Mouse (Mus musculus) C2C12 (cell line): ENCODE data around the gene Clp1.

Experiments used
- CEBPB ChIP-seq: IDR thresholded peaks from one replicate; pipeline ENCODE4 v1.6.1; 2011; ENCODE audit warnings: low read depth, mild to moderate bottlenecking, control low read depth, moderate library complexity
- CTCF ChIP-seq: IDR thresholded peaks from one replicate; pipeline ENCODE4 v1.5.1; 2011; ENCODE audit not compliant: control insufficient read depth, insufficient read depth, insufficient read length
- FOSL1 ChIP-seq: IDR thresholded peaks from one replicate; pipeline ENCODE4 v1.8.0; 2011; ENCODE audit warnings: mild to moderate bottlenecking, low read length; ENCODE audit not compliant: poor library complexity, insufficient read depth, severe bottlenecking
- MAX ChIP-seq: IDR thresholded peaks from one replicate; pipeline ENCODE4 v1.6.1; 2011; ENCODE audit warnings: mild to moderate bottlenecking, control low read depth
- MYOD1 ChIP-seq: IDR thresholded peaks from one replicate; pipeline ENCODE4 v1.6.1; 2011; ENCODE audit warnings: low read depth; ENCODE audit not compliant: control insufficient read depth, insufficient read length
- USF1 ChIP-seq: IDR thresholded peaks from one replicate; pipeline ENCODE4 v1.6.1; 2011; ENCODE audit warnings: low read depth, mild to moderate bottlenecking, control low read depth, moderate library complexity

DNA sequence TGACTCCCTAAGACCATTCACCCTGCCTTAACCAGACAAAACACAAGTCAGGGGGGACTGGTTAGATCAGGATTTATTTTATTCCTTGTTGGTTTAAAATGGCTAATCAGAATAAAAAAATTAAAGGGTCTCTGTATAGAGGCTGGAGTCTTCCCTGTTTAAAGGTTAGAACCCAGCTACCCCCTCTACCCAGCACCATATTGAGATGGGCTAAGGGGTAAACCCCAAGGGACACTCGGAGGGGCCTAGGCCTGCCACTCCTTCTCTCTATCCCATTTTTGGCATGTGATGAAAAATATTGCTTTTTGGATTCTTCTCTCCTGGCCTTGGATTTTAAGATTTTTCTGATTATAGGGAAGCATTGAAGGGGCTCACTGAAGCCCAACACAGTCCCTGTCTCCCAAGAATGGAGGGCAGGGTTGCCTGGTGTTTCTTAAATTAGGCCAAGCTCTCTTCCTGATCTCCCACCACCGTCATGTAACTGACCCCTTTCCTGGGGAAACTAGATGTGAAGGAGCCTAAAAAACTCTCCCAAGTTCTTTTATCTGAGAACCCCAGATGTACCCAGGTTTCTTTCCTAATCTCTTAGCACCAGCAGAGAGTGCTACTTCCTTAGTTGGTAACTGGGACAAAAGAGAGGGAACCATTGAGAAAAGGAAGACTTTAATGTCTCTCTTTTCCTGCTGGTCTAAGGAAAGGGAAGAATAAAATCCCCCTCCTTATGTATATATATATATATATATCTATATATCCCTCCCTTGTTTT lies 38.9 kb downstream of the Clp1 start:
- no peak for TF ChIP-seq CTCF
- TF ChIP-seq USF1, result no peak
- TF ChIP-seq CEBPB, result no peak
- TF ChIP-seq MAX, result no peak
- TF ChIP-seq MYOD1, result no peak
- no peak for TF ChIP-seq FOSL1
